Mouse (Mus musculus) lung, postnatal 0 days (tissue): ENCODE results near the gene Dusp6. TPM values are rescaled to one million over a fixed set of nuclear protein-coding genes. Genes with fewer than 3 reads are reported as not detected.
A peak's percentile ranks its signal among the peaks of the same experiment; 100 is the strongest.

Experiments
- ATAC-seq: fragments of 200-750 bp; cut with Nextera tagmentation; 2 replicates; pipeline ENCODE4 v1.8.0; 2017; ENCODE audit warnings: moderate library complexity
- DNase-seq: peaks from one replicate; pipeline ENCODE4 v3.0.0-alpha.2; 2016; ENCODE audit warnings: low spot score
- H3K27ac ChIP-seq: fragments of 300-500 bp; sonication (generic); 2 replicates; pipeline ENCODE4 v1.5.1; 2014; ENCODE audit warnings: antibody characterized with exemption, mild to moderate bottlenecking, low read length, mixed read lengths
- H3K27me3 ChIP-seq: fragments of 300-500 bp; sonication (generic); replicated peaks from 2 replicates; pipeline ENCODE4 v1.6.1; 2014; ENCODE audit warnings: low read length, mixed read lengths; ENCODE audit not compliant: insufficient read depth
- H3K36me3 ChIP-seq: fragments of 300-500 bp; sonication (generic); 2 replicates; pipeline ENCODE4 v1.6.1; 2014; ENCODE audit warnings: low read length, mixed read lengths; ENCODE audit not compliant: insufficient read depth
- H3K4me1 ChIP-seq: fragments of 300-500 bp; sonication (generic); 2 replicates; pipeline ENCODE4 v1.6.1; 2014; ENCODE audit warnings: antibody characterized with exemption, low read depth, low read length, mixed read lengths; ENCODE audit not compliant: insufficient read depth
- H3K4me2 ChIP-seq: fragments of 300-500 bp; sonication (generic); replicated peaks from 2 replicates; pipeline ENCODE4 v1.6.1; 2014; ENCODE audit warnings: low read depth, mild to moderate bottlenecking, low read length, moderate library complexity, mixed read lengths
- H3K4me3 ChIP-seq: fragments of 300-500 bp; sonication (generic); 2 replicates; pipeline ENCODE4 v1.5.1; 2014; ENCODE audit warnings: low read depth, low read length
- H3K9ac ChIP-seq: fragments of 300-500 bp; sonication (generic); replicated peaks from 2 replicates; pipeline ENCODE4 v1.6.1; 2014; ENCODE audit warnings: low read depth, mild to moderate bottlenecking
- H3K9me3 ChIP-seq: fragments of 300-500 bp; sonication (generic); 2 replicates; pipeline ENCODE4 v1.6.1; 2016; ENCODE audit warnings: low read length, mixed read lengths
- CTCF ChIP-seq: IDR thresholded peaks from 2 replicates; pipeline ENCODE4 v1.5.1; 2016; ENCODE audit warnings: antibody characterized with exemption, mild to moderate bottlenecking
- EP300 ChIP-seq: IDR thresholded peaks from 2 replicates; pipeline ENCODE4 v1.6.1; 2016; ENCODE audit warnings: antibody characterized with exemption, mild to moderate bottlenecking, control low read depth
- WGBS: fragments of 180-500 bp; shearing (Covaris S2); extraction: QIAGEN DNeasy Blood & Tissue Kit; methylation state at CpG from one replicate; pipeline ENCODE4 v1.1.7; 2014; 5-methylcytosine and 5-hydroxymethylcytosine counted together
- polyA plus RNA-seq: library from polyadenylated mRNA; unstranded; fragments of >200 nt; fragmentation: Nextera tagmentation; extraction: Ambion mirVana; gene quantifications from 2 replicates; pipeline ENCODE4 v1.2.1, GENCODE M21; 2015

The Dusp6 gene
- polyA plus RNA-seq, 1 experiment from 2014 or later: 49.7 TPM

GRCm38 (mm10) chr10:99302051-99302450, 39.0 kb downstream of the Dusp6 start:
- H3K27ac ChIP-seq: no peak overlapping the region
- ATAC-seq (no peak), DNase-seq (peak; percentile 78)
- no peak for TF ChIP-seq CTCF
- TF ChIP-seq EP300: peak; percentile 10; the same call in 1 of the 2 replicates
- no peak overlapping the region for H3K4me2 ChIP-seq
- no peaks in the 10 kb centered on the region for H3K9me3 ChIP-seq
- H3K9ac ChIP-seq: no peak overlapping the region
- H3K4me3 ChIP-seq: no peak overlapping the region
- peaks cover 5% of the 10 kb centered on the region; the same call in 1 of the 2 replicates for H3K4me1 ChIP-seq
- 36% methylated on average over 4 of the region's 4 CpGs for WGBS
- no peaks in the 10 kb centered on the region for H3K36me3 ChIP-seq
- no peaks in the 10 kb centered on the region for H3K27me3 ChIP-seq

GRCm38 (mm10) chr10:99308837-99309236, 45.8 kb downstream of the Dusp6 start:
- WGBS: 86% methylated on average over 4 of the region's 4 CpGs
- Histone ChIP-seq H3K4me3 (no peak overlapping the region), H3K27me3 (no peaks in the 10 kb centered on the region), H3K9ac (no peak overlapping the region), H3K4me2 (no peak overlapping the region), H3K27ac (no peak overlapping the region), H3K9me3 (no peaks in the 10 kb centered on the region), H3K4me1 (no peaks in the 10 kb centered on the region), H3K36me3 (no peaks in the 10 kb centered on the region)
- no peak for DNase-seq
- no peak for TF ChIP-seq EP300
- TF ChIP-seq CTCF: no peak
- ATAC-seq: no peak

GRCm38 (mm10) chr10:99309617-99310016, 46.6 kb downstream of the Dusp6 start:
- Histone ChIP-seq H3K9me3 (no peaks in the 10 kb centered on the region), H3K27me3 (no peaks in the 10 kb centered on the region), H3K9ac (no peak overlapping the region), H3K27ac (no peak overlapping the region), H3K36me3 (no peaks in the 10 kb centered on the region), H3K4me1 (no peaks in the 10 kb centered on the region), H3K4me3 (no peak overlapping the region), H3K4me2 (no peak overlapping the region)
- TF ChIP-seq EP300 (no peak), CTCF (no peak)
- WGBS: 75% methylated on average over 9 of the region's 9 CpGs
- no peak for DNase-seq
- ATAC-seq: no peak

- H3K27ac ChIP-seq: no peak overlapping the region
- no peak for TF ChIP-seq CTCF
- no peak for TF ChIP-seq EP300
- no peaks in the 10 kb centered on the region for H3K27me3 ChIP-seq
- no peaks in the 10 kb centered on the region for H3K4me1 ChIP-seq
- H3K36me3 ChIP-seq: no peaks in the 10 kb centered on the region
- DNase-seq (no peak), ATAC-seq (no peak)
- no peak overlapping the region for H3K4me2 ChIP-seq
- H3K9ac ChIP-seq: no peak overlapping the region
- no peak overlapping the region for H3K4me3 ChIP-seq
- 88% methylated on average over 10 of the region's 10 CpGs for WGBS
- no peaks in the 10 kb centered on the region for H3K9me3 ChIP-seq
These were observed 47.2 kb downstream of the Dusp6 start for GRCm38 (mm10) chr10:99310204-99310603.

- Histone ChIP-seq H3K36me3 (no peaks in the 10 kb centered on the region), H3K9me3 (no peaks in the 10 kb centered on the region), H3K4me2 (no peak overlapping the region), H3K9ac (no peak overlapping the region), H3K4me3 (no peak overlapping the region), H3K4me1 (no peaks in the 10 kb centered on the region), H3K27ac (no peak overlapping the region), H3K27me3 (no peaks in the 10 kb centered on the region)
- TF ChIP-seq EP300 (no peak), CTCF (no peak)
- no peak for DNase-seq
- ATAC-seq: no peak
- WGBS: 57% methylated on average over 1 of the region's 1 CpGs
These were observed 48.9 kb downstream of the Dusp6 start for GRCm38 (mm10) chr10:99311956-99312355.

- TF ChIP-seq EP300 (no peak), CTCF (no peak)
- ATAC-seq (no peak), DNase-seq (no peak)
- no peaks in the 10 kb centered on the region for H3K36me3 ChIP-seq
- H3K9me3 ChIP-seq: no peaks in the 10 kb centered on the region
- H3K4me2 ChIP-seq: no peak overlapping the region
- H3K27ac ChIP-seq: no peak overlapping the region
- 48% methylated on average over 7 of the region's 7 CpGs for WGBS
- H3K27me3 ChIP-seq: no peaks in the 10 kb centered on the region
- no peak overlapping the region for H3K9ac ChIP-seq
- H3K4me3 ChIP-seq: no peak overlapping the region
- no peaks in the 10 kb centered on the region for H3K4me1 ChIP-seq
These were observed 51.3 kb downstream of the Dusp6 start for GRCm38 (mm10) chr10:99314366-99314765.

- H3K4me3 ChIP-seq: no peak overlapping the region
- H3K4me2 ChIP-seq: no peak overlapping the region
- no peak overlapping the region for H3K9ac ChIP-seq
- no peak for TF ChIP-seq CTCF
- no peaks in the 10 kb centered on the region for H3K4me1 ChIP-seq
- no peaks in the 10 kb centered on the region for H3K36me3 ChIP-seq
- ATAC-seq (no peak), DNase-seq (no peak)
- H3K27ac ChIP-seq: no peak overlapping the region
- H3K27me3 ChIP-seq: no peaks in the 10 kb centered on the region
- H3K9me3 ChIP-seq: no peaks in the 10 kb centered on the region
These were observed 54.0 kb downstream of the Dusp6 start for GRCm38 (mm10) chr10:99317057-99317456.

Other genes starting within 250 kb of the Dusp6 start
- 6.1 and 6.2 TPM in 2 replicates for gene Poc1b, start 156.2 kb upstream of the Dusp6 start, polyA plus RNA-seq
- gene Galnt4, start 155.1 kb upstream of the Dusp6 start, polyA plus RNA-seq: 8.0 and 8.9 TPM in 2 replicates
- not detected in 2 replicates for gene Phxr2, start 136.9 kb upstream of the Dusp6 start, polyA plus RNA-seq